Mouse (Mus musculus): ENCODE results near the gene Bpifc. TPM values are rescaled to one million over a fixed set of nuclear protein-coding genes. Genes with fewer than 3 reads are reported as not detected.
A peak's percentile ranks its signal among the peaks of the same experiment; 100 is the strongest.

Gene Bpifc
- total RNA-seq, 2 experiments from 2014 or later = not detected

- DNase-seq = no peak
- intact Hi-C loops (cut with DNase I) = no loop called here
Measured at GRCm38 (mm10) chr10:86018813-86019212, 7.1 kb upstream of the Bpifc start.

- intact Hi-C loops (cut with DNase I) = no loop called here
Measured at GRCm38 (mm10) chr10:86017781-86018180, 6.1 kb upstream of the Bpifc start.

GRCm38 (mm10) chr10:86011172-86011571 is 523 bp downstream of the Bpifc start:
- intact Hi-C loops (cut with DNase I) = no loop called here
- no peak for DNase-seq

More at GRCm38 (mm10) chr10:86017781-86018180, 6.1 kb upstream of the Bpifc start:
- no peak for DNase-seq

GRCm38 (mm10) chr10:86010636-86011035 is 1.1 kb downstream of the Bpifc start:
- intact Hi-C loops (cut with DNase I) = no loop called here
- DNase-seq = no peak

GRCm38 (mm10) chr10:86009688-86010087 is 2.0 kb downstream of the Bpifc start:
- intact Hi-C loops (cut with DNase I) = no loop called here

GRCm38 (mm10) chr10:86006455-86006854 is 5.2 kb downstream of the Bpifc start:
- no peak for DNase-seq
- intact Hi-C loops (cut with DNase I) = no loop called here

More at GRCm38 (mm10) chr10:86009688-86010087, 2.0 kb downstream of the Bpifc start:
- DNase-seq = no peak

- intact Hi-C loops (cut with DNase I) = no loop called here
Measured at GRCm38 (mm10) chr10:86000447-86000846, 11.2 kb downstream of the Bpifc start.

GRCm38 (mm10) chr10:85994543-85995104 is 17.1 kb downstream of the Bpifc start:
- no peak for DNase-seq
- intact Hi-C loops (cut with DNase I) = no loop called here

More at GRCm38 (mm10) chr10:86000447-86000846, 11.2 kb downstream of the Bpifc start:
- no peak for DNase-seq

GRCm38 (mm10) chr10:85993836-85994235 is 17.9 kb downstream of the Bpifc start:
- intact Hi-C loops (cut with DNase I) = no loop called here
- DNase-seq = no peak

- no peak for DNase-seq
- intact Hi-C loops (cut with DNase I) = no loop called here
Measured at GRCm38 (mm10) chr10:85992412-85992811, 19.3 kb downstream of the Bpifc start.

- DNase-seq = no peak
- intact Hi-C loops (cut with DNase I) = no loop called here
Measured at GRCm38 (mm10) chr10:85989412-85990115, 22.1 kb downstream of the Bpifc start.

- DNase-seq = no peak
- intact Hi-C loops (cut with DNase I) = loop anchor here (10.0 kb wide), 1 partner anchor 322 kb away; no protein-coding TSS in a partner anchor
Measured at GRCm38 (mm10) chr10:85972915-85973314, 38.8 kb downstream of the Bpifc start.

- no peak for DNase-seq
- intact Hi-C loops (cut with DNase I) = loop anchor here (10.0 kb wide), 1 partner anchor 323 kb away; no protein-coding TSS in a partner anchor
Measured at GRCm38 (mm10) chr10:85971826-85972225, 39.9 kb downstream of the Bpifc start.

- intact Hi-C loops (cut with DNase I) = loop anchor here (10.0 kb wide), 1 partner anchor 325 kb away; no protein-coding TSS in a partner anchor
- DNase-seq = no peak
Measured at GRCm38 (mm10) chr10:85969894-85970620, 41.6 kb downstream of the Bpifc start.

- intact Hi-C loops (cut with DNase I) = no loop called here
- no peak for DNase-seq
Measured at GRCm38 (mm10) chr10:85968731-85969130, 43.0 kb downstream of the Bpifc start.

- peak; percentile 64 to 71 for DNase-seq
- intact Hi-C loops (cut with DNase I) = no loop called here
Measured at GRCm38 (mm10) chr10:85968157-85968634, 43.5 kb downstream of the Bpifc start.

- no peak for DNase-seq
- intact Hi-C loops (cut with DNase I) = loop anchor here (2.0 kb wide), 1 partner anchor 497 kb away; no protein-coding TSS in a partner anchor
Measured at GRCm38 (mm10) chr10:85967411-85968156, 44.1 kb downstream of the Bpifc start.

- no peak for DNase-seq
- intact Hi-C loops (cut with DNase I) = loop anchor here (2.0 kb wide), 1 partner anchor 498 kb away; no protein-coding TSS in a partner anchor
Measured at GRCm38 (mm10) chr10:85966476-85966875, 45.2 kb downstream of the Bpifc start.

- intact Hi-C loops (cut with DNase I) = no loop called here
Measured at GRCm38 (mm10) chr10:85964316-85964715, 47.4 kb downstream of the Bpifc start.

GRCm38 (mm10) chr10:85962897-85963296 is 48.8 kb downstream of the Bpifc start:
- DNase-seq = no peak
- intact Hi-C loops (cut with DNase I) = no loop called here

More at GRCm38 (mm10) chr10:85964316-85964715, 47.4 kb downstream of the Bpifc start:
- DNase-seq = no peak
